Mouse (Mus musculus) small intestine, adult 2 months (tissue): Measurements from ENCODE around the gene Syt8.

Source experiments
- CTCF ChIP-seq: fragments of 200-500 bp; IDR thresholded peaks from 2 replicates; pipeline ENCODE4 v1.5.1; 2012; ENCODE audit warnings: low read depth, mild to moderate bottlenecking, control low read depth, inconsistent platforms, low read length, moderate library complexity, mixed read lengths; ENCODE audit not compliant: insufficient replicate concordance, insufficient read length; ENCODE audit errors: extremely low read depth
- POLR2A ChIP-seq: fragments of 200-500 bp; IDR thresholded peaks from 2 replicates; pipeline ENCODE4 v1.6.1; 2012; ENCODE audit warnings: low read depth, mild to moderate bottlenecking, control low read depth, inconsistent platforms, low read length, moderate library complexity

DNA sequence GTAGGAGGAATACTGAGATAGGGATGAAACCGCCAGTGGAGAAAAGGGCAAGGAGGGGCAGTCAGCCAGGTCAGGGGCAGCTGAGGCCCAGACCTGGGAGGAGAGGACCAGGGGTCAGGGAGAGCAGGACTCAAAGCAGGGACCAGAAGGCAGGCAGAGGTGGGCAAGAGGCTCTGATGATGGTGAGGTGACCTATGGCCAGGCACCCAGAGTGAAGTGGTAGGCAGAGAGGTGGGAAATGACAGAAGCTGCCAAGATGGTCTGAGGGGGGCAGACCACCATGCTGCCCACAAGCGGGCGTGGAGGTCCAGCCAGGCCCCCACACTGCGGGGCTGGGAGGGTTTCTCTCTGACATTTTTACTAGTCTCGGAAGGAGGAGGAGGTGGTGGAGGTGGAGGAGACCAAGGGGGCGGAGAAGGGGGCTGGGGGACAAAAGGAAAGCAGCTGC lies 36.8 kb downstream of the Syt8 start:
- TF ChIP-seq POLR2A (no peak), CTCF (no peak)
